Mouse (Mus musculus): ENCODE data around the gene Adgrl4. TPM values are rescaled to one million over a fixed set of nuclear protein-coding genes. Genes with fewer than 3 reads are reported as not detected.

Adgrl4 gene
- polyA plus RNA-seq (2015; fragmentation: Nextera tagmentation; extraction: Ambion mirVana) = 4.9 and 5.0 TPM in 2 replicates

DNA sequence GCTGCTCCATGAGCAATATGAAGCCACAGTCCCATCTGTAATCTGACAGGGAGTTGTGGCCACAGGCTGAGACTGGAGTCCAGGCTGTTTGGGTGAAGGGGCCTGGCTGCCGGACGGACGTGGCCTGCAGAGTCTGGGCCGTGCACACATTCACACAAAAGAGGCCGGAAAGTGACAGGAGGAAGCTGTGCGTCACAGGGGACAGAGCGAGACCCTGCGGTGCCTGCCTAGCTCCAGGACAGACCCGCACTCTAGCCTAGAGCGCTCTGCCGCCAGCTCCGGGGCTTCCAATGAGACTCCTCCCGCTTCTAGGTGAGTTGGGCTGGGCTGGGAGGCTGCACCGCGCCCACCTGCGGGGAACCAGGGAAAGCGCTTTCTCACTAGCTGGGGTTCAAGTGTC is at the start of gene Adgrl4:
Gene Adgrl4 (plus strand): TSS at position 195 of the 400 bp plus-strand sequence.
- no peaks in the 10 kb centered on the region for H3K4me1 ChIP-seq (ENCODE audit: control insufficient read depth, low read depth, low read length)
- no peaks in the 10 kb centered on the region for H3K27me3 ChIP-seq (ENCODE audit: control insufficient read depth, insufficient read depth, low read depth, low read length)
- H3K36me3 ChIP-seq (ENCODE audit: control insufficient read depth, insufficient read depth) = no peaks in the 10 kb centered on the region
- no peaks in the 10 kb centered on the region for H3K9me3 ChIP-seq (replicated peaks; ENCODE audit: control insufficient read depth, low read length)
- no peak within 1 kb of the TSS for H3K27ac ChIP-seq (ENCODE audit: low read length)
- ATAC-seq (ENCODE audit: low read depth) = peak; percentile 70
- no peak within 1 kb of the TSS for H3K9ac ChIP-seq (ENCODE audit: low read depth, low read length)
- H3K4me3 ChIP-seq (ENCODE audit: low read depth, low read length) = peak within 1 kb of the TSS; percentile 33; the same call in 1 of the 2 replicates
- WGBS (ENCODE audit: insufficient replicate concordance) = under 1% methylated on average over 17 of the region's 17 CpGs
- H3K4me2 ChIP-seq (ENCODE audit: low read depth, low read length) = no peak within 1 kb of the TSS; the same call in 1 of the 2 replicates

DNA sequence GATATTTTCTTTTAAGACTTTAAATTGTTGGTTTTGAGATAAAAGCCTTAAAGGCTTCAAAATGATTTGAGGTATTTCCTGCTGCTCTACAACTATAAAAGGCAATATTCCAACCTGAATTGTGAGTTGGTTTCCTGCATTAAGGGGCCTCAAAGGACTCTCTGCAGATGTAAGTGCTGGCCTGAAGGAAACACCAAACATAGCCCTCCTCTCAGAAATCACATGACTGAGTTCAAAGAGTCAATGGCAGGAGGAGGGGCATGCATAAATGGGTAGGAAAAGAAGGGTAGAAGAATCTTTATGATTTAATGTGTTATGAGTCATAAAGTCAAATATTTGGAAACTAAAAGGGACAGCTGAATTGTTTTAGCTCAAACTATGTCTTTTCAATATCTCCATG is 46.8 kb upstream of the Adgrl4 start:
- no peak for ATAC-seq (ENCODE audit: low read depth)
- Histone ChIP-seq H3K4me2 (ENCODE audit: low read depth, low read length) (no peak overlapping the region), H3K9me3 (replicated peaks; ENCODE audit: control insufficient read depth, low read length) (no peaks in the 10 kb centered on the region), H3K9ac (ENCODE audit: low read depth, low read length) (no peak overlapping the region), H3K4me1 (ENCODE audit: control insufficient read depth, low read depth, low read length) (no peaks in the 10 kb centered on the region), H3K27me3 (ENCODE audit: control insufficient read depth, insufficient read depth, low read depth, low read length) (no peaks in the 10 kb centered on the region), H3K27ac (ENCODE audit: low read length) (no peak overlapping the region), H3K4me3 (ENCODE audit: low read depth, low read length) (no peak overlapping the region), H3K36me3 (ENCODE audit: control insufficient read depth, insufficient read depth) (no peaks in the 10 kb centered on the region)

DNA sequence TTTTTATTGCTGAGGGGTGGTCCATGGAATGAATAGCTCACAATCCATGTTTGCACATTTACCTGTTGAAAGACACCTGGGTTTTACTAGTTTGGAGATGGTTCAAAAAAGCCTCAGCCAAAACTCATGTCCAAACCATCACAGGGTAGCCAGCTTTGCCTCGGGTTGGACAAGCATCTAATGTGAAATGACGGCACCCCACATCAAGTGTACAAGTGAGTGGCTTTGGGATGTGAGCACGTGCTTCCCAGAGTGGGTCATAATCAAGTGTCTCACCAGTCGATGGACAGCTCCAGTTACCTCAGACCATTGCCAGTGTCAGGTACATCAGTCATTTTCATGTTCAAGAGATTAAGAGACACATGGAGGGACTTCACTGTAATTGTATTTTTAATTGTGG is 44.8 kb upstream of the Adgrl4 start:
- no peak overlapping the region for H3K4me2 ChIP-seq (ENCODE audit: low read depth, low read length)
- no peak overlapping the region for H3K4me3 ChIP-seq (ENCODE audit: low read depth, low read length)
- H3K36me3 ChIP-seq (ENCODE audit: control insufficient read depth, insufficient read depth) = no peaks in the 10 kb centered on the region
- no peaks in the 10 kb centered on the region for H3K9me3 ChIP-seq (replicated peaks; ENCODE audit: control insufficient read depth, low read length)
- H3K9ac ChIP-seq (ENCODE audit: low read depth, low read length) = no peak overlapping the region
- ATAC-seq (ENCODE audit: low read depth) = no peak
- WGBS (ENCODE audit: insufficient replicate concordance) = 68% methylated on average over 4 of the region's 4 CpGs
- no peak overlapping the region for H3K27ac ChIP-seq (ENCODE audit: low read length)
- no peaks in the 10 kb centered on the region for H3K4me1 ChIP-seq (ENCODE audit: control insufficient read depth, low read depth, low read length)
- no peaks in the 10 kb centered on the region for H3K27me3 ChIP-seq (ENCODE audit: control insufficient read depth, insufficient read depth, low read depth, low read length)

DNA sequence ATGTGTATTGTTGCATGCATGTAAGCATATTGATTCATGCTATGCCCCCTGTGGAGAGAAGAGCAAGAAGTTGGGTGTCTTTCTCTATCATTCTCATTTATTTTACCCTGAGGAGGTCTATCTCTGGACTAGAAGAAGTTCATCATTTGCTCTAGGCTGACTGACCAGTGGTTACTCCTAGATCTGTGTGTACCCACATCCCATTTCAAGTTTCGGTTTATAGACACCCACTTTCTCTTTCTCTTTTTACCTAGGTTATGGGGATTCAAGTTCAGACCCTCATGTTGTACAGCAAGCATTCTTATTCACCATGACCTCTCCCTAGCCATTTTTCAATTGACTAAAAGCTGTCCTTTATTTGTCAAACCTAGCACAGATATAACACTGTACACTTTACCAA is 44.4 kb upstream of the Adgrl4 start:
- H3K27ac ChIP-seq (ENCODE audit: low read length) = no peak overlapping the region
- H3K4me1 ChIP-seq (ENCODE audit: control insufficient read depth, low read depth, low read length) = no peaks in the 10 kb centered on the region
- no peaks in the 10 kb centered on the region for H3K9me3 ChIP-seq (replicated peaks; ENCODE audit: control insufficient read depth, low read length)
- WGBS (ENCODE audit: insufficient replicate concordance) = 57% methylated on average over 1 of the region's 1 CpGs
- H3K4me2 ChIP-seq (ENCODE audit: low read depth, low read length) = no peak overlapping the region
- no peak overlapping the region for H3K4me3 ChIP-seq (ENCODE audit: low read depth, low read length)
- no peaks in the 10 kb centered on the region for H3K27me3 ChIP-seq (ENCODE audit: control insufficient read depth, insufficient read depth, low read depth, low read length)
- ATAC-seq (ENCODE audit: low read depth) = no peak
- no peak overlapping the region for H3K9ac ChIP-seq (ENCODE audit: low read depth, low read length)
- no peaks in the 10 kb centered on the region for H3K36me3 ChIP-seq (ENCODE audit: control insufficient read depth, insufficient read depth)

DNA sequence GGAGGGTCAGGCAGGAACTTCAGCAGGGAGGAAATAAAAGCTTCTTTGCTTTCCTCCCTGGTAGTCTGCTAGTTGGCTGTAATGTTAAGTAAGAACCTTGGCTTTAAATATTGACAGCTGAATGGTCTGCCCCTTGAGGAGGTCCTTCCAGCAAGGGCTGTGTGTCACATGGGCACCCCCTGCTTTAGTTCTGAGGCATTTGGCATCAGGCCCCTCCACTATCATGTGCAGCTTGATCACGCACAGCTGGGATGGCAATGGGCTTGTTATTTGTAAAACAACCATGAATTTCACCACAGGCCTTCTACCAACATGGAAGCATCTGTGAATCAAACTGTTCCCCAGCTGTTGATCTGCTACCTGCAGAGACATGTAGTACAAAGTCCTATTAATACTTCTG is 38.4 kb upstream of the Adgrl4 start:
- WGBS (ENCODE audit: insufficient replicate concordance) = 72% methylated on average over 1 of the region's 1 CpGs

DNA sequence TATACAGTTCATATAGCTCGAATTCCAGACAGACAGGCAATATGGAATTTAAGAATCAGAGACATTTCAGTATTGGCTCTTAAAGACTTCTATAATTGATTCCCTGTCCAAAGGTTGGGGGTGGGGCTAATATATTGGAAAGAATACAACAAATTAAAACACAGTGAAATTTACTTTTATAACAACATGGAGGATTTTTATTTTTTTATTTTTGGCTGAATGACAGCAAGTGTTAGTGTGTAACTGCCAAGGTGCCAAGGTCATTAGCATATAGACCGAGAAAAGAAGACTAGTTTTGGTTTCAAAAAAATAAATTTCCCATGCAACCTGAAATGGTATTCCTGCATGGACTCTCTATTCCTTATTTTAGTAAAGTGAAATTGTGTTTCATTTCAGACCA is 26.7 kb upstream of the Adgrl4 start:
- Histone ChIP-seq H3K4me2 (ENCODE audit: low read depth, low read length) (no peak overlapping the region), H3K4me1 (ENCODE audit: control insufficient read depth, low read depth, low read length) (no peaks in the 10 kb centered on the region), H3K9ac (ENCODE audit: low read depth, low read length) (no peak overlapping the region), H3K27ac (ENCODE audit: low read length) (no peak overlapping the region), H3K36me3 (ENCODE audit: control insufficient read depth, insufficient read depth) (no peaks in the 10 kb centered on the region), H3K4me3 (ENCODE audit: low read depth, low read length) (no peak overlapping the region), H3K27me3 (ENCODE audit: control insufficient read depth, insufficient read depth, low read depth, low read length) (no peaks in the 10 kb centered on the region), H3K9me3 (replicated peaks; ENCODE audit: control insufficient read depth, low read length) (no peaks in the 10 kb centered on the region)
- 41% methylated on average over 2 of the region's 2 CpGs for WGBS (ENCODE audit: insufficient replicate concordance)
- no peak for ATAC-seq (ENCODE audit: low read depth)

More for the DNA sequence above, 38.4 kb upstream of the Adgrl4 start:
- no peaks in the 10 kb centered on the region for H3K9me3 ChIP-seq (replicated peaks; ENCODE audit: control insufficient read depth, low read length)
- no peak overlapping the region for H3K4me3 ChIP-seq (ENCODE audit: low read depth, low read length)
- H3K27ac ChIP-seq (ENCODE audit: low read length) = no peak overlapping the region
- ATAC-seq (ENCODE audit: low read depth) = no peak
- H3K9ac ChIP-seq (ENCODE audit: low read depth, low read length) = no peak overlapping the region
- H3K36me3 ChIP-seq (ENCODE audit: control insufficient read depth, insufficient read depth) = no peaks in the 10 kb centered on the region
- H3K4me1 ChIP-seq (ENCODE audit: control insufficient read depth, low read depth, low read length) = no peaks in the 10 kb centered on the region
- H3K27me3 ChIP-seq (ENCODE audit: control insufficient read depth, insufficient read depth, low read depth, low read length) = no peaks in the 10 kb centered on the region
- no peak overlapping the region for H3K4me2 ChIP-seq (ENCODE audit: low read depth, low read length)

DNA sequence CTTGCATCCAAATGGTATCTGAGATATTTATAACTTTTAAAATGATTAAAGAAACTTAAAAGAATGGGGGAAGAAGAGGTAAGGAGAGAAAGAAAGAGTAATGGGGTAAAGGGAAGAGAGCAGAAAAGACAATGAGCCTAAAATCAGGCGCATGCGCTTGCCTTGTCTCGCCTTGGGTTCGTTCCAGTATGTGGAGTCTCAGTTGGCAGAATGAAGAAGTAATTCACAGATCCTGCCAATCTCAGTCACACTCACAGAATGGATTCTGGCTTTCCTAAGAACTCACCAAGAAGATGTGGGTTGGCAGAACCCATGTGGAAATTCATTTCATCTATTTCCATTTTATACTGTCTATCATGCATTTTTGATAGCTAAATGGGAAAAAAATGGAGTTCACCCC is 26.2 kb upstream of the Adgrl4 start:
- no peak overlapping the region for H3K4me3 ChIP-seq (ENCODE audit: low read depth, low read length)
- H3K9ac ChIP-seq (ENCODE audit: low read depth, low read length) = no peak overlapping the region
- H3K4me2 ChIP-seq (ENCODE audit: low read depth, low read length) = no peak overlapping the region
- H3K4me1 ChIP-seq (ENCODE audit: control insufficient read depth, low read depth, low read length) = no peaks in the 10 kb centered on the region
- no peak for ATAC-seq (ENCODE audit: low read depth)
- no peak overlapping the region for H3K27ac ChIP-seq (ENCODE audit: low read length)
- H3K27me3 ChIP-seq (ENCODE audit: control insufficient read depth, insufficient read depth, low read depth, low read length) = no peaks in the 10 kb centered on the region
- WGBS (ENCODE audit: insufficient replicate concordance) = 80% methylated on average over 4 of the region's 4 CpGs
- no peaks in the 10 kb centered on the region for H3K9me3 ChIP-seq (replicated peaks; ENCODE audit: control insufficient read depth, low read length)
- H3K36me3 ChIP-seq (ENCODE audit: control insufficient read depth, insufficient read depth) = no peaks in the 10 kb centered on the region

DNA sequence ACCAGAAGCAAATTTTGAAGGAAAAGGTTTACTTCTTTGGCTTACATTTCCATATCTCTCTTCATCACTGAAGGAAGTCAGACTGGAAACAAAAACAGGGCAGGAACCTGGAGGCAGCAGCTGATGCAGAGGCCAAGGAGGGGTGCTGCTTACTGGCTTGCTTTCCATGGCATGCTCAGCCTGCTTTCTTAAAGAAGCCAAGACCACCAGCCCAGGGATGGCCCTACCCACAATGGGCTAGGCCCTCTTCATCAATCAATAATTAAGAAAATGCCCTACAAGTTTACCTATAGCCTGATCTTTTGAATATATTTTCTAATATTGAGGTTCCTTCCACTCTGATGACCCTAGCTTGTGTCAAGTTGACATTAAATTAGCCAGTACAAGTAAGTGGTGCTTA is 20.8 kb upstream of the Adgrl4 start:
- H3K36me3 ChIP-seq (ENCODE audit: control insufficient read depth, insufficient read depth) = no peaks in the 10 kb centered on the region
- H3K27me3 ChIP-seq (ENCODE audit: control insufficient read depth, insufficient read depth, low read depth, low read length) = no peaks in the 10 kb centered on the region
- H3K4me2 ChIP-seq (ENCODE audit: low read depth, low read length) = no peak overlapping the region
- H3K9ac ChIP-seq (ENCODE audit: low read depth, low read length) = no peak overlapping the region
- no peak overlapping the region for H3K4me3 ChIP-seq (ENCODE audit: low read depth, low read length)
- H3K27ac ChIP-seq (ENCODE audit: low read length) = no peak overlapping the region
- no peaks in the 10 kb centered on the region for H3K9me3 ChIP-seq (replicated peaks; ENCODE audit: control insufficient read depth, low read length)
- ATAC-seq (ENCODE audit: low read depth) = no peak
- H3K4me1 ChIP-seq (ENCODE audit: control insufficient read depth, low read depth, low read length) = no peaks in the 10 kb centered on the region

DNA sequence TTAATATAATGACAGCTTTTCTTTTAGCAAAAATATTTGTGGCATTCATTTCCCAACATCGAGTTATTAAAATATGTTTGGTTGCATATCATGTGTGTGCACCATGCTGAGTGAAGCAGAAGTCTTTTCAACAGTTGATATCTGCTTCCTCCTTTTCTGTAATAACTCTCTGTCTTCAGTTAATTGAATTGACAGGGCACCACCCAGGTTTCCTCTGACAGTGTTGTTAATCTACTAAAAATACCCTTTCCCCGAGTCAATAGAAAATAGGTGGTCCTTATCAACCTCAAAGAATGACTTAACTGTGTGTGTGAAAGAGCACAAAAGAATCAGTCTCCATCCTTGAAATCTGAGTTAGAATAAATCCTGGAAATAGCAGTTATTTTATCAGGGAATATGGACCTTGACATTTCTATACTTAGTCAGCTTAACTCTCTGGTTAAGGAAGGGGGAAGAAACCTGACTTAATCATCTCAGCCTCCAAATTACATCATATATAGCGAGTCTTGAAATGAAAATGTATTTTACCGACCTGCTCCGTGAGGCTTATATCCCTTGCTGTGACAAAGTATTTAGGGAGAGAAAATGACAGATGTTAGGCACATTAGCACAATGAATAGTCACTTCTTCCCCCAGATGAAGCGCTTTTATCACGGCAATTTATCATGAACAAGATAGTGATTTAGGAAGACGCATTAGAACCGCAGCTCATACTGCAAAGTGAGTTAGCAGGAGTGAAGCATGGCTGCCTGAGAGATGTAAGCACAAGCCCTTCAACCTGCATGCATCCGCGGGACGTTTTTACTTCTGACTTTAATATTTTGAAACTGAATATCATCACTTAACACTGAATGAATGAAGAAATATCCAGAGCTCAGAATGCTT is 19.8 kb upstream of the Adgrl4 start:
- 23% methylated on average over 12 of the region's 12 CpGs for WGBS (ENCODE audit: insufficient replicate concordance)
- Histone ChIP-seq H3K4me2 (ENCODE audit: low read depth, low read length) (no peak overlapping the region), H3K27me3 (ENCODE audit: control insufficient read depth, insufficient read depth, low read depth, low read length) (no peaks in the 10 kb centered on the region), H3K4me1 (ENCODE audit: control insufficient read depth, low read depth, low read length) (no peaks in the 10 kb centered on the region), H3K4me3 (ENCODE audit: low read depth, low read length) (no peak overlapping the region), H3K27ac (ENCODE audit: low read length) (no peak overlapping the region), H3K36me3 (ENCODE audit: control insufficient read depth, insufficient read depth) (no peaks in the 10 kb centered on the region), H3K9ac (ENCODE audit: low read depth, low read length) (no peak overlapping the region), H3K9me3 (replicated peaks; ENCODE audit: control insufficient read depth, low read length) (no peaks in the 10 kb centered on the region)
- no peak for ATAC-seq (ENCODE audit: low read depth)

Data from liver, embryonic 16.5 days (tissue).